Comparison of ENCODE assay signal across 18 mouse cellular contexts in the genomic region with DNA sequence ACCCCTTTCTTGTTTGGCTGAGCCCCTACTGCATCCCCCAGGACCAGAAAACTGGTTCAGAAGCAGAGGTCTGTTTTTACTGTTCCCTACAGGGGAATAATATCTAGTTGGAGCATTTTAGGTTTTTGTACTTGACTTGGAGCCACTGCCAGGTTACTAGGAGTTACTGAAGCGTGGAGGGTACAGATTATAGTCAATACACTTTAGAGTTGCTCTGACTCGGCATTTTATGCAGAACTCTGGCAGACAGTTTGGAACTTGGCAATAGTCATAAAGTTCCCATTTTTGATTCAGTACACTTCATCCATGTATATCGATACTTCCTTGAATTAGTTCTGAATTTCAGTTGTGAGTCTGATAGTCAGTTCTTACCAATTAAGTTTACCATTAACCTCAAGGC.
"Had no signal": no experiment of that assay in that cellular context is flagged by ENCODE, and none has a peak within 500 bp of the region (broad histone marks: within the 10 kb centered on the region; RNA-seq: fewer than 3 reads in every experiment).

No protein-coding gene starts in this region.

- H3K4me3 ChIP-seq: midbrain, embryonic 10.5 days; midbrain, embryonic 12.5 days; myocyte; neural tube, embryonic 13.5 days; neural tube, embryonic 15.5 days had no signal

- H3K27me3 ChIP-seq: midbrain, embryonic 12.5 days; neural tube, embryonic 13.5 days; neural tube, embryonic 15.5 days had no signal

- H3K9ac ChIP-seq: lung, embryonic 14.5 days; midbrain, embryonic 12.5 days; neural tube, embryonic 13.5 days; neural tube, embryonic 15.5 days had no signal

- ATAC-seq: midbrain, embryonic 16.5 days had no signal

- H3K9me3 ChIP-seq: midbrain, embryonic 10.5 days; midbrain, embryonic 12.5 days; neural tube, embryonic 13.5 days; neural tube, embryonic 15.5 days had no signal

- H3K36me3 ChIP-seq: midbrain, embryonic 10.5 days; midbrain, embryonic 12.5 days; neural tube, embryonic 13.5 days; neural tube, embryonic 15.5 days had no signal

- H3K4me2 ChIP-seq: lung, embryonic 14.5 days; midbrain, embryonic 12.5 days; neural tube, embryonic 13.5 days; neural tube, embryonic 15.5 days had no signal

- H3K27ac ChIP-seq: midbrain, embryonic 10.5 days; midbrain, embryonic 12.5 days; neural tube, embryonic 13.5 days; neural tube, embryonic 15.5 days had no signal

- DNase-seq: lung, embryonic 14.5 days; lung, postnatal 10 days; lung, postnatal 4 days; midbrain, embryonic 14.5 days; retina, postnatal 1 day; right cerebral cortex, adult 18-20 months; right cerebral cortex, postnatal 25 days; right cerebral cortex, postnatal 4 days; spleen, adult 18-20 months; thymus, adult 18-20 months; thymus, postnatal 14 days; thymus, postnatal 36 days had no signal

- H3K4me1 ChIP-seq: midbrain, embryonic 10.5 days; midbrain, embryonic 12.5 days; neural tube, embryonic 13.5 days; neural tube, embryonic 15.5 days had no signal
